Mouse (Mus musculus) stomach, embryonic 14.5 days (tissue): Measurements from ENCODE around the gene 2410004P03Rik. TPM values are rescaled to one million over a fixed set of nuclear protein-coding genes. Genes with fewer than 3 reads are reported as not detected.

Experiments
- ATAC-seq: fragments of 200-750 bp; cut with Nextera tagmentation; 2 replicates; pipeline ENCODE4 v1.8.0; 2017; ENCODE audit warnings: low read depth, moderate TSS enrichment; ENCODE audit not compliant: insufficient number of reproducible peaks, insufficient read depth, low FRiP score
- H3K27ac ChIP-seq: fragments of 300-500 bp; sonication (generic); 2 replicates; pipeline ENCODE4 v1.5.1; 2014; ENCODE audit warnings: mild to moderate bottlenecking, low read length, moderate library complexity, mixed read lengths
- H3K27me3 ChIP-seq: fragments of 300-500 bp; sonication (generic); 2 replicates; pipeline ENCODE4 v1.6.1; 2014; ENCODE audit warnings: low read length, control low read depth, mixed read lengths; ENCODE audit not compliant: control insufficient read depth, insufficient read depth
- H3K36me3 ChIP-seq: fragments of 300-500 bp; sonication (generic); 2 replicates; pipeline ENCODE4 v1.6.1; 2014; ENCODE audit warnings: mild to moderate bottlenecking, control low read depth, low read length, moderate library complexity, mixed read lengths; ENCODE audit not compliant: control insufficient read depth, insufficient read depth
- H3K4me1 ChIP-seq: fragments of 300-500 bp; sonication (generic); 2 replicates; pipeline ENCODE4 v1.6.1; 2014; ENCODE audit warnings: low read length, control low read depth, mixed read lengths; ENCODE audit not compliant: control insufficient read depth, insufficient read depth
- H3K4me2 ChIP-seq: fragments of 300-500 bp; sonication (generic); replicated peaks from 2 replicates; pipeline ENCODE4 v1.6.1; 2014; ENCODE audit warnings: low read depth, low read length, control low read depth
- H3K4me3 ChIP-seq: fragments of 300-500 bp; sonication (generic); 2 replicates; pipeline ENCODE4 v1.5.1; 2014; ENCODE audit warnings: low read depth, low read length, control low read depth
- H3K9ac ChIP-seq: fragments of 300-500 bp; sonication (generic); replicated peaks from 2 replicates; pipeline ENCODE4 v1.6.1; 2014; ENCODE audit warnings: low read depth, mild to moderate bottlenecking, control low read depth, low read length, moderate library complexity, mixed read lengths
- H3K9me3 ChIP-seq: fragments of 300-500 bp; sonication (generic); 2 replicates; pipeline ENCODE4 v1.6.1; 2016; ENCODE audit warnings: low read depth, low read length, control low read depth; ENCODE audit not compliant: control insufficient read depth
- WGBS: fragments of 180-500 bp; shearing (Covaris S2); extraction: QIAGEN DNeasy Blood & Tissue Kit; methylation state at CpG from one replicate; pipeline ENCODE4 v1.1.7; 2014; 5-methylcytosine and 5-hydroxymethylcytosine counted together
- polyA plus RNA-seq: library from polyadenylated mRNA; unstranded; fragments of >200 nt; fragmentation: Nextera tagmentation; extraction: Ambion mirVana; gene quantifications from 2 replicates; pipeline ENCODE4 v1.2.1, GENCODE M21; 2014

2410004P03Rik gene
- 0.18 and 0.26 TPM in 2 replicates for polyA plus RNA-seq

GRCm38 (mm10) chr12:17011100-17011870 lies at the start of gene 2410004P03Rik:
Gene 2410004P03Rik, minus strand, starts transcription at chr12:17011727.
- ATAC-seq, result peak; percentile 57; the same call in 1 of the 2 replicates
- no peaks in the 10 kb centered on the region for H3K36me3 ChIP-seq
- H3K9me3 ChIP-seq, result no peaks in the 10 kb centered on the region
- H3K27me3 ChIP-seq, result no peaks in the 10 kb centered on the region
- H3K9ac ChIP-seq, result no peak within 1 kb of the TSS
- H3K4me2 ChIP-seq, result peak within 1 kb of the TSS; percentile 54
- peaks cover 4% of the 10 kb centered on the region; the same call in 1 of the 2 replicates for H3K4me1 ChIP-seq
- WGBS, result 8% methylated on average over 29 of the region's 29 CpGs
- H3K27ac ChIP-seq, result no peak within 1 kb of the TSS
- peak within 1 kb of the TSS; percentile 38 for H3K4me3 ChIP-seq

DNA sequence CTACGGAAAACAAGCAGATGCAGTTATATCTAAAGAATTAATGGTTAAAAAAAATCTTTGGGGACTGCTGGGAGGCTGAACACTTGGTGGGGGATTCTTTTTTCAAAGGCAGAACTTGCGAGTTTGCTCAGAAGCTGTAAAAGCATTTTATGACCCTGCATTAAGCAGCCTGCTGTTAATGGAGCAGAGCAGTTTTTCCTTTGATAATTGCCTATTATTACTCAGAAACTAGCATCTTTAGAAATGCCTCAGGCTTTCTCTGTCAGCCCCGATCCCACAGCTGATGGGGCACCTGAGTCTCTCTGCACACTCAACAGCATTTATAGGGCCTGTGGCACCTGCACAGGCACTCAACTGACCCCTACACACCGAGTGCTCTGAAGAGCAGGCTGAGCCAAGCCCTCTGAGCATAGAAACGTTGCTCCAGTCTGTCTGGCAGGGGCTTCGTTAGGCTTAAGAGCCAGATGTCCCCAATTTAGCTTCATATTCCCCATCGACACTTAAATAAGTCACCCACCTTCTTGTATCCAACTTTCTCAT lies 49.7 kb upstream of the 2410004P03Rik start:
- no peaks in the 10 kb centered on the region for H3K9me3 ChIP-seq
- H3K27me3 ChIP-seq, result no peaks in the 10 kb centered on the region
- H3K36me3 ChIP-seq, result no peaks in the 10 kb centered on the region
- no peak overlapping the region for H3K9ac ChIP-seq
- no peak overlapping the region for H3K27ac ChIP-seq
- no peak overlapping the region for H3K4me3 ChIP-seq
- WGBS, result 59% methylated on average over 7 of the region's 7 CpGs
- no peak for ATAC-seq
- no peaks in the 10 kb centered on the region for H3K4me1 ChIP-seq
- no peak overlapping the region for H3K4me2 ChIP-seq

DNA sequence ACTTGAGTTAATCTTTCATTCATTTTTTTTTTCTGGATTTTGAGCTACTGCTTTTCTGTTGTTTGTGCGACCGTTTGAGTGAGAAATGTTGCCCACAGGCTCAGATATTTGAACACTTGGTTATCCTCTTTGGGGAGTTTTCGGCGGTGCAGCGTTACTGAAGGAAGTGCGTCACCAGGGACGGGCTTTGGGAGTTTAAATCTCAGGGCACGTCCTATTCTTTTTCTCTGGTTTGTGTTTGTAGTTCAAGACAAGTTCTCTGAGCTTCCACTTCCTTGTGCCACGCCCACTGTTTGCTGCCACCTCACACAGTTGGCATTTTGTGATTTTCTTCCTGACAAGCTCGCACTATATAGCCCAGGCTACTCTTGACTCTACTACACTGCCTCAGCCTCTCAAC lies 47.0 kb upstream of the 2410004P03Rik start:
- no peak overlapping the region for H3K4me2 ChIP-seq
- H3K36me3 ChIP-seq, result no peaks in the 10 kb centered on the region
- H3K9me3 ChIP-seq, result no peaks in the 10 kb centered on the region
- H3K9ac ChIP-seq, result no peak overlapping the region
- H3K4me3 ChIP-seq, result no peak overlapping the region
- H3K27me3 ChIP-seq, result no peaks in the 10 kb centered on the region
- H3K4me1 ChIP-seq, result no peaks in the 10 kb centered on the region
- ATAC-seq, result no peak
- H3K27ac ChIP-seq, result no peak overlapping the region
- WGBS, result 73% methylated on average over 10 of the region's 10 CpGs

DNA sequence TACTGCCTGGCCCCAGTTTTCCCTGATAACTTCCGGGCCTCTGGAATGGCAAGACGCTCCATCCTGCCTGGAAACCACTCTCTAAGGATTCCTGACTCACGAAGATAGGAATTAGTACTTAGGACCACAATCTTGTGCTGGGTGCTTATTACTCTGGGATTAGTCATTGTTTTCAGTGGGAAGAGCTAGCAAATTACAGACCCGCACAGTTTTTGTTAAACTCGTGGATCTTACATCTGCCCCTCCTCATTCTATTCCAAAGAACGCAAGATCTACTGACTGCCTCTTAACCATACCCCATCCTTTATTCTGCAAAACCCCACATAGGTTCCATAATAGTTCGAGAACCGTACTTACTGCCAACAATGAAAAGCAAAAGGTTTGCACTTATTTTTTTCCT lies 45.6 kb upstream of the 2410004P03Rik start:
- Histone ChIP-seq H3K9ac (no peak overlapping the region), H3K4me2 (no peak overlapping the region), H3K9me3 (no peaks in the 10 kb centered on the region), H3K4me3 (no peak overlapping the region), H3K4me1 (no peaks in the 10 kb centered on the region), H3K27me3 (no peaks in the 10 kb centered on the region), H3K27ac (no peak overlapping the region), H3K36me3 (no peaks in the 10 kb centered on the region)
- 74% methylated on average over 8 of the region's 8 CpGs for WGBS
- no peak for ATAC-seq

GRCm38 (mm10) chr12:17055766-17056165 lies 44.2 kb upstream of the 2410004P03Rik start:
- no peak overlapping the region for H3K4me3 ChIP-seq
- no peak overlapping the region for H3K9ac ChIP-seq
- H3K9me3 ChIP-seq, result no peaks in the 10 kb centered on the region
- WGBS, result 87% methylated on average over 4 of the region's 4 CpGs
- no peaks in the 10 kb centered on the region for H3K36me3 ChIP-seq
- no peaks in the 10 kb centered on the region for H3K27me3 ChIP-seq
- no peaks in the 10 kb centered on the region for H3K4me1 ChIP-seq
- H3K27ac ChIP-seq, result no peak overlapping the region
- no peak for ATAC-seq
- H3K4me2 ChIP-seq, result no peak overlapping the region

DNA sequence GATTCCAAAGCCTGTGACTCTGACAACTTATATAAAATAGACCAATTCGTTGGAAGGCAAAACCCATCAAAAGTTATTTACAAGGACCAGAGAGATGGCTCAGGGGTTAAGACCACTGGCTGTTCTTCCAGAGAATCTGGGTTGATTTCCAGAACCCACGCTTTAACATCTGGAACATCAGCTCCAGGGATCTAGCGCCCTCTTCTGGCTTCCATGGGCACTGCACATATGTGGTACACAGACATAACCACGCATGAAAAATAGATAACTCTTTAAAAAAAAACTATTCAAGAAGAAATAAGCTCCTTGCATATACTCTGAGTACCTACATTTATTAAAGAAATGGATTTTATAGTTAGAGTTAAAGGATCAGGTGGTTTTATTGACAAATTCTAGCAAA lies 43.2 kb upstream of the 2410004P03Rik start:
- WGBS, result 49% methylated on average over 4 of the region's 4 CpGs
- no peaks in the 10 kb centered on the region for H3K36me3 ChIP-seq
- no peaks in the 10 kb centered on the region for H3K4me1 ChIP-seq
- no peak overlapping the region for H3K27ac ChIP-seq
- no peak overlapping the region for H3K4me3 ChIP-seq
- ATAC-seq, result no peak
- no peak overlapping the region for H3K4me2 ChIP-seq
- no peaks in the 10 kb centered on the region for H3K9me3 ChIP-seq
- H3K9ac ChIP-seq, result no peak overlapping the region
- H3K27me3 ChIP-seq, result no peaks in the 10 kb centered on the region

DNA sequence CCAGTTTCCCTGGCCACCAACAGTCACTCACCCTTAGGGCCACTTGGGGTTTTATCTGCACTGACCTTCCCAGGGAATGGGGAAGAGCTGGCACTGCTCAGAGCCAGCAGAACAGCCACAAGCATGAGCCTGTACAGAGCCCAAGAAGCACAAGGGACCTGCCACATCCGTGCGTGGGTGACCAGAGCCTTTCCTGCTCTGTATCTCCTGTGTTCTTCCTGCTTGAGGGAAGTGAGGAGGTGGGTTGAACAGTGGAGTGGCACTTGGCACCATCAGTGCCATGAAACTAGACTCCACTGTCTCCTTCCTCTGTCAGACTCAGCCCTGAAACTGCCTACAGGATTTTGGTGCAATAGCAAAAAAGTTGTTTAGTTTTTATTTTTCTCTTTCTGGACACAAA lies 41.1 kb upstream of the 2410004P03Rik start:
- H3K4me1 ChIP-seq, result no peaks in the 10 kb centered on the region
- WGBS, result 89% methylated on average over 2 of the region's 2 CpGs
- H3K4me2 ChIP-seq, result no peak overlapping the region
- no peak overlapping the region for H3K9ac ChIP-seq
- H3K9me3 ChIP-seq, result no peaks in the 10 kb centered on the region
- no peaks in the 10 kb centered on the region for H3K27me3 ChIP-seq
- H3K36me3 ChIP-seq, result no peaks in the 10 kb centered on the region
- H3K27ac ChIP-seq, result no peak overlapping the region
- no peak overlapping the region for H3K4me3 ChIP-seq
- ATAC-seq, result no peak

DNA sequence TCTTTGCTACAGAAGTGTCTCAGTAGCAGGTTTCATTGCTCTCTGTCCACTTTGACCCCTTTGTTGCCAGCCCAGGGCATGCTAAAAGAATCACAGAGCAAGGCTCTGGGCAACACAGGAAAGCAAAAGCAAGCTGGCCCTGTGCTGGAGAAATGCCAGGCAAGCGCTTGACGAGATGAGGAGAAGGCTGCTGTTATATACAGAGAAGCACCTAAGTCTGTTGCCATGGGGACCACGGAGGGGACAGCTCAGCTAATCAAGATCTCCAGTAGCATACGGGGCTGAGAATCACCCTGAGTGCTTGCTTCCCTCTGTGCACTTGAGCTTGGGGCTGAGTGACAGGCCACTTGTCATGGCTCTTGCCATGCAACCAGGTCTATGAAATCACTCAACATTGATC lies 39.5 kb upstream of the 2410004P03Rik start:
- WGBS, result 41% methylated on average over 4 of the region's 4 CpGs

More for the DNA sequence above, 39.5 kb upstream of the 2410004P03Rik start:
- Histone ChIP-seq H3K9ac (no peak overlapping the region), H3K36me3 (no peaks in the 10 kb centered on the region), H3K9me3 (no peaks in the 10 kb centered on the region), H3K4me1 (no peaks in the 10 kb centered on the region), H3K27me3 (no peaks in the 10 kb centered on the region), H3K4me2 (no peak overlapping the region), H3K27ac (no peak overlapping the region), H3K4me3 (no peak overlapping the region)
- no peak for ATAC-seq
